Mouse (Mus musculus): ENCODE data around the gene March7. TPM values are rescaled to one million over a fixed set of nuclear protein-coding genes. Genes with fewer than 3 reads are reported as not detected.

Gene March7
- polyA plus RNA-seq, 1 experiment from 2014 or later, result 46.8 TPM

DNA sequence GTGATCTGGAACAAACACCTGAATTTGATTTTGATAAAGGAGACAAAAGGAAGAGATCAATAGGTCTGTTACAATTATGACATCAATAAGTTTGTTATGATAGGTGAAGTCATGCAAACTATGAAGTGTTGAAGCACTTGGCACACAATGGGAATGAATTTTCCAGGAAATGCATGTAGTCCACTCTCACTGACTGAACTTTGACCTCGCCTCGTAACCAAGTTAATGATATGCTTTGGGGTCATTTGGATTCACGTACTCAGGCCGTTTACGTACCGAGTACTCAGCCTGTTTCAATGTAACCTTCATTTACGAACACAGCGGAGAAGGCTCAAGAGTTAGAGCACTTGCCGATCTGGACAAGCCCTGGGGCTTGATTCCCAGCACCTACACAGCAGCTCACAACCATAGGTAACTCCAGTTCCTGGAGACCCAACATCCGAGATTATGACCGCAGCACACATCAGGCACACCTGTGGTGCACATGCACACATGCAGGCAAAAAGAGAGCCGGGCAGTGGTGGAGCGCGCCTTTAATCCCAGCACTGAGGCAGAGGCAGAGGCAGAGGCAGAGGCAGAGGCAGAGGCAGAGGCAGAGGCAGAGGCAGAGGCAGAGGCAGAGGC, 60.3 kb downstream of the March7 start:
- Histone ChIP-seq H3K4me2 (replicated peaks; ENCODE audit: low read depth, low read length) (no peak overlapping the region), H3K27me3 (replicated peaks; ENCODE audit: insufficient read depth, low read length) (no peaks in the 10 kb centered on the region), H3K9me3 (ENCODE audit: low read length) (no peaks in the 10 kb centered on the region), H3K4me1 (ENCODE audit: insufficient read depth, low read depth, low read length) (no peaks in the 10 kb centered on the region), H3K27ac (ENCODE audit: low read length) (no peak overlapping the region), H3K9ac (replicated peaks; ENCODE audit: low read depth) (no peak overlapping the region), H3K4me3 (ENCODE audit: low read depth, low read length) (no peak overlapping the region), H3K36me3 (ENCODE audit: insufficient read depth, low read length) (no peaks in the 10 kb centered on the region; the same call in 1 of the 2 replicates)
- ATAC-seq, result no peak
- WGBS, result 89% methylated on average over 14 of the region's 14 CpGs
- DNase-seq (ENCODE audit: low spot score), result no peak
- TF ChIP-seq EP300 (IDR thresholded peaks at IDR 0.05) (no peak), CTCF (IDR thresholded peaks at IDR 0.05) (no peak)

DNA sequence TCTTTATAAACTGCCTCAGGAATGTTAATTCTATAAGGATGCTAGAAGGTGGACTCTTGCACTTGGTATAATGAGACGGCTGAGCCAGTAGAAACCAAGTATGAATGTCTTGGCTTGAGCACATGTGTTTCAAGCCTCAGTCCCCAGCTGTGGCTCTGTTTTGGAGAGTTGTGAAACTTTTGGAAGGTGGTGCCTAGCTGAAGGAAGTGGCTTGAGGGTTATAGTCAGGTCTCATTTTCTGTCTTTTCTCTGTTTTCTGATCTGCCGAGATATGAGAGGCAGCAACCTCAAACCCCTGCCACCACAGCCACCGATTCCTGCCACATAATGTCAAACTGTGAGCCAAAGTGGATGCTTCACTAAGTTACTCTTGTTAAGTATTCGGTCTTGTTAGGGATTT, 68.9 kb downstream of the March7 start:
- Histone ChIP-seq H3K4me2 (replicated peaks; ENCODE audit: low read depth, low read length) (no peak overlapping the region), H3K4me1 (ENCODE audit: insufficient read depth, low read depth, low read length) (no peaks in the 10 kb centered on the region), H3K9ac (replicated peaks; ENCODE audit: low read depth) (no peak overlapping the region), H3K4me3 (ENCODE audit: low read depth, low read length) (no peak overlapping the region), H3K36me3 (ENCODE audit: insufficient read depth, low read length) (no peaks in the 10 kb centered on the region), H3K27ac (ENCODE audit: low read length) (no peak overlapping the region), H3K9me3 (ENCODE audit: low read length) (no peaks in the 10 kb centered on the region), H3K27me3 (replicated peaks; ENCODE audit: insufficient read depth, low read length) (no peaks in the 10 kb centered on the region)
- ATAC-seq (no peak), DNase-seq (ENCODE audit: low spot score) (no peak)
- TF ChIP-seq EP300 (IDR thresholded peaks at IDR 0.05), result no peak
- TF ChIP-seq CTCF (IDR thresholded peaks at IDR 0.05), result no peak
- 77% methylated on average over 4 of the region's 4 CpGs for WGBS

- Histone ChIP-seq H3K27me3 (replicated peaks; ENCODE audit: insufficient read depth, low read length) (no peaks in the 10 kb centered on the region), H3K36me3 (ENCODE audit: insufficient read depth, low read length) (no peaks in the 10 kb centered on the region), H3K9me3 (ENCODE audit: low read length) (no peaks in the 10 kb centered on the region), H3K9ac (replicated peaks; ENCODE audit: low read depth) (no peak overlapping the region), H3K4me3 (ENCODE audit: low read depth, low read length) (no peak overlapping the region; the same call in 1 of the 2 replicates), H3K4me2 (replicated peaks; ENCODE audit: low read depth, low read length) (peak overlapping the region; percentile 75), H3K4me1 (ENCODE audit: insufficient read depth, low read depth, low read length) (no peaks in the 10 kb centered on the region), H3K27ac (ENCODE audit: low read length) (peak overlapping the region; percentile 15; the same call in 1 of the 2 replicates)
- 53% methylated on average over 3 of the region's 4 CpGs for WGBS
- TF ChIP-seq EP300 (IDR thresholded peaks at IDR 0.05) (no peak), CTCF (IDR thresholded peaks at IDR 0.05) (no peak)
- no peak for ATAC-seq
- DNase-seq (ENCODE audit: low spot score), result no peak
These were observed 72.9 kb downstream of the March7 start for GRCm38 (mm10) chr2:60282625-60283024.

GRCm38 (mm10) chr2:60283208-60283750, 73.6 kb downstream of the March7 start:
- DNase-seq (ENCODE audit: low spot score), result peak; percentile 84

GRCm38 (mm10) chr2:60283751-60284466, 74.2 kb downstream of the March7 start:
- H3K4me1 ChIP-seq (ENCODE audit: insufficient read depth, low read depth, low read length), result no peaks in the 10 kb centered on the region
- peak overlapping the region; percentile 46 for H3K9ac ChIP-seq (replicated peaks; ENCODE audit: low read depth)
- no peaks in the 10 kb centered on the region for H3K27me3 ChIP-seq (replicated peaks; ENCODE audit: insufficient read depth, low read length)
- peak overlapping the region; percentile 80 for H3K27ac ChIP-seq (ENCODE audit: low read length)
- ATAC-seq, result peak; percentile 89
- H3K9me3 ChIP-seq (ENCODE audit: low read length), result no peaks in the 10 kb centered on the region
- H3K36me3 ChIP-seq (ENCODE audit: insufficient read depth, low read length), result no peaks in the 10 kb centered on the region
- WGBS, result under 1% methylated on average over 42 of the region's 42 CpGs
- peak; percentile 81 for DNase-seq (ENCODE audit: low spot score)
- peak; percentile 55; the same call in 1 of the 2 replicates for TF ChIP-seq EP300 (IDR thresholded peaks at IDR 0.05)
- TF ChIP-seq CTCF (IDR thresholded peaks at IDR 0.05), result no peak
- H3K4me3 ChIP-seq (ENCODE audit: low read depth, low read length), result peak overlapping the region; percentile 47
- peak overlapping the region; percentile 75 for H3K4me2 ChIP-seq (replicated peaks; ENCODE audit: low read depth, low read length)

More at GRCm38 (mm10) chr2:60283208-60283750, 73.6 kb downstream of the March7 start:
- H3K9ac ChIP-seq (replicated peaks; ENCODE audit: low read depth), result peak overlapping the region; percentile 46
- H3K36me3 ChIP-seq (ENCODE audit: insufficient read depth, low read length), result no peaks in the 10 kb centered on the region
- H3K9me3 ChIP-seq (ENCODE audit: low read length), result no peaks in the 10 kb centered on the region
- peak overlapping the region; percentile 80 for H3K27ac ChIP-seq (ENCODE audit: low read length)
- WGBS, result 7% methylated on average over 9 of the region's 9 CpGs
- peak overlapping the region; percentile 75 for H3K4me2 ChIP-seq (replicated peaks; ENCODE audit: low read depth, low read length)
- no peaks in the 10 kb centered on the region for H3K4me1 ChIP-seq (ENCODE audit: insufficient read depth, low read depth, low read length)
- TF ChIP-seq CTCF (IDR thresholded peaks at IDR 0.05) (no peak), EP300 (IDR thresholded peaks at IDR 0.05) (peak; percentile 61)
- H3K27me3 ChIP-seq (replicated peaks; ENCODE audit: insufficient read depth, low read length), result no peaks in the 10 kb centered on the region
- ATAC-seq, result peak; percentile 50
- peak overlapping the region; percentile 47 for H3K4me3 ChIP-seq (ENCODE audit: low read depth, low read length)

- no peaks in the 10 kb centered on the region for H3K27me3 ChIP-seq (replicated peaks; ENCODE audit: insufficient read depth, low read length)
- H3K4me2 ChIP-seq (replicated peaks; ENCODE audit: low read depth, low read length), result peak within 1 kb of the TSS; percentile 75
- H3K36me3 ChIP-seq (ENCODE audit: insufficient read depth, low read length), result no peaks in the 10 kb centered on the region
- peak within 1 kb of the TSS; percentile 46 for H3K9ac ChIP-seq (replicated peaks; ENCODE audit: low read depth)
- no peaks in the 10 kb centered on the region for H3K9me3 ChIP-seq (ENCODE audit: low read length)
- H3K4me3 ChIP-seq (ENCODE audit: low read depth, low read length), result peak within 1 kb of the TSS; percentile 47
- peak within 1 kb of the TSS; percentile 80 for H3K27ac ChIP-seq (ENCODE audit: low read length)
- ATAC-seq (no peak), DNase-seq (ENCODE audit: low spot score) (no peak)
- no peaks in the 10 kb centered on the region for H3K4me1 ChIP-seq (ENCODE audit: insufficient read depth, low read depth, low read length)
- 26% methylated on average over 4 of the region's 4 CpGs for WGBS
- TF ChIP-seq CTCF (IDR thresholded peaks at IDR 0.05) (no peak), EP300 (IDR thresholded peaks at IDR 0.05) (no peak; the same call in 1 of the 2 replicates)
These were observed 74.8 kb downstream of the March7 start, which contains the start of gene Cd302 for GRCm38 (mm10) chr2:60284467-60284821. Gene Cd302 (minus strand): TSS chr2:60284488.
